Mouse (Mus musculus): Measurements from ENCODE around the gene Fam71d.

DNA sequence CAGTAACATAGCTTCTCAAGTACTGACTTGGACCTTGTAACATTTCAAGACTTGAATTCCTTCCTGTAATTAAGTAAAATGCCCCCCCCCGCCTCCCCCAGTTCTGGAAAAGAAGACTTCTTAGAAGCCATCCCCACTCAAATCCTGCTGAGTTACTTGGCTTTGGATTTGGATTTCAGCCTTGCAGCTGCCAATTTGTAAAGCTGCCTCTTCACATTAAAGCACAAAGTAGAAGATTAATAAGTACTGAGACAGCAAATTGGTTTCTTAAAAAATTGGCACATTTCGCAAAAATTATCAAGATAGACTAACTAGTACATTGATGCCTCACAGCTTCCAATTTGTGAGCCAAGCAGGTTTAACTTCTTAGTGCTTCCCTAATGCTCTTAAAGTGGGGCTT lies 47.6 kb upstream of the Fam71d start:
- TF ChIP-seq CTCF (IDR thresholded peaks at IDR 0.05; ENCODE audit: low read depth, low read length) = no peak
- no peak for TF ChIP-seq POLR2A (IDR thresholded peaks at IDR 0.05; ENCODE audit: insufficient read depth, low read length)
- TF ChIP-seq EP300 (IDR thresholded peaks at IDR 0.05; ENCODE audit: insufficient read depth, low read depth, low read length) = no peak

Measured in ES-Bruce4 (cell line).